Mouse (Mus musculus) CD4-positive, CD25-positive, alpha-beta regulatory T cell, adult 9 weeks (primary cell): Measurements from ENCODE around the gene AB124611. TPM values are rescaled to one million over a fixed set of nuclear protein-coding genes. Genes with fewer than 3 reads are reported as not detected.

Experiments
- polyA plus RNA-seq: library from polyadenylated mRNA; unstranded; fragments of 100-300 nt; shearing (Covaris generic); gene quantifications from one replicate; pipeline ENCODE4 v1.2.1, GENCODE M21; 2017

AB124611 gene
- 45.4 TPM for polyA plus RNA-seq

DNA sequence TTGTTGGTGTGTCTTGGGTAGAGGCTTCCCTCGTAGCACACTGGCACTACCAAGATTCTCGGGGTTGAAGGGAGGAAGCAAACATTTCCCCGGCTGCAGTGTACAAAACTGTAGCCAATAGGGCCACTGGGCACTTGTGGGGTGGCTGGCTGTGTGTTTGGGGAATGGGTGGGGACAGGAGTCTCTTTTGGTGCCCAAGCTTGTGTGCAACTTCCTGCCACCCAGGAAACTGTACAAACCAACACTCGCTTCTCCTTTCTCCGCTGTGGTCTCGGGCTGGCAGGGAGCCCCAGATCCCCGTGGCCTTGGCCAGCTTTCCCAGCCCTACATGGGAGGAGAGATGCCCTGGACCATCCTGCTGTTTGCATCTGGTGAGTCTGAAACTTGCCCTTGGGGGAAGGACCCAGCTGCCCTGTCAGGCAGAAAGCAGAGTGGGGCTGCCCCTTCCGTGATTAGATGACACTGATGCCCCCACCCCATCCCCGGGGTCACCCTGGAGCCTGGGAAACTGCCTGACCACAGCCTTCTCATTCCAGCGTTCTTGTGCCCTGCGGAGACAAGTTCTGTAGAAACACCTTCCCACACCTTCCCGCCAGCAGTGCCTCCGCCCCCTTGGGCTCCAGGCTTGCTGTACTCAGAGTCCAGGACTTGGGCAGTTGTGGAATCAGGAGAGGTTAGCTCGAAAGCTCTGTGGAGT lies at the start of gene AB124611:
Gene AB124611 (plus strand): TSS at position 240 of the 697 bp plus-strand sequence.

DNA sequence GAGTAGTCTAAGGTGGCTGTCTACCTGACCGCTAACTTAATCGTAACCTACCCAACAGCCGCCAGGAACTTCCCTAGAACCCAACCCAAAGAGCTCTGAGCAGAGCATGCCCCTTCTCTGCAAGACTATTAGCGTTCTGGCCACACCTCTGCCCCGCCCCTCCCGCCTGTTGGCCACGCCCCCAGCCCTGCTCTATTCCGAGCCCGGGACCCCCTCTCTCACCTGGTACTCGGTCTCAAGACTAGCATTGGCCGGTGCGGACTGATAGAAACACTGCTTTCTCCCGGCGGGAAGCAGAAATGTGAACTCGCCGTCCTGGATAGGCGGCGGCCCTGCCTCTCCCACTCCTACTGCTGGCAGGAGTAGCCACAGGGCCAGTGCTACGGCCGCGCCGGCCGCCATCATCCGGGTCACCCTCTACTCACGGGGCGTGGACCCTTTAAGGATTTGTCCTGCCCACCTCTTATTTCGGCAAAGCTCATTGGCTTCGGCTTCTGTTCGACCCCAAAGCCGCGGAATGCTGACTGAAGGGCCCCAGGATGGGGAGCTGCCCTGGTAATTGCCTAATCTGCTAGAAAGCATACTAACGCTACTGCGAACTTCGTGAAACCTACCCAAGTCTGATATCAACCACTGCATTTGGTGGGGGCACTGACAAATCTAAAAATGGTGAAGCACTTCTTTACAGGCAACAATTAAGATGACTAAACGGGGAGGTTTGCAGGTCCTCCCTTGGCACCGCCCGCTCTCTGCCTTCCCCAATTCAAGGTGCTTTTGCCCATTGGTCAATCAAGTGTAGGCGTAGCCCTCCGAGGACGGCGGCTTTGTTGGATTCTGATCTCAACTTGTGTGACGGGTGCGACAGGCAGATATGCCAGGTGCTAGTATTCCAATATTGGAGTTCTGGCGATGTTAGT lies 15.9 kb upstream of the AB124611 start, which contains the start of gene Tmed1:
Gene Tmed1 (minus strand): TSS at position 481 of the 917 bp plus-strand sequence.

DNA sequence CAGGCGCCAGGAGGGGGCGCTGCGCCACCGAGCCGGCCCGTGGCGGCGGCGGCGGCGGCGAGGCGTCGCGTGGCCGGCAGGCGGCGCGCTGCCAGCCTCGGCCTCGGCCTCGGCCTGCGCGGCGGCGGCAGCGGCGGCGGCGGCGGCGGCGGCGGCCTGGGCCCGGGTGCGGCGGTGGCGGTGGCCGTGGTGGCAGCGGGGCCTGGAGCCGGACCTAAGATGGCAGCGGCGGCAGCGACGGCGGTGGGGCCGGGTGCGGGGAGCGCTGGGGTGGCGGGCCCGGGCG lies 20.8 kb downstream of the AB124611 start, which contains the start of gene Carm1:
Gene Carm1 (plus strand): TSS at position 106 of the 286 bp plus-strand sequence.

DNA sequence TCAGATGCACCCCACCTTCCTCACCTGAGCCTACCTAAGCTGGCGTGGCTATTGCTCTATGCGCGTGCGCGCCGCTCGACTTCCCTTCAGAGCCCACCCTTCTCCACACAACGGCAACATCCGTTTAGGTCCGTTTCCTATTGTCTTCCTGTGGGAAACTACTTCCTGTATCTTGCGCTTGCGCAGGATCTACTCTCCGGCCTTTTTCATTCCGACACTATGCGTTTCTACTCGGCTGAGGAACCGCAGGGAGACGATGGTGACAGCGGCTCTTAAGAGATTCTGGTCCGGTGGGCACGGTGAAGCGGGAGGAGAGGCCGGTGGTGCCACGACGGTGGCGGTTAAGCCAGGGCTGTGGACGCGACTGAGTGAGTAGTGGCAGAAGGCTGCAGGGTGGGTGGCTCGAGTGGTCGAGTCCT lies 66.7 kb downstream of the AB124611 start, which contains the start of the genes Timm29 and Yipf2:
Gene Timm29 (plus strand): TSS at position 20 of the 419 bp plus-strand sequence.
Gene Yipf2 (minus strand): TSS at position 126 of the 419 bp plus-strand sequence.

Other genes starting within 250 kb of the AB124611 start
- gene Kri1, start 238.2 kb upstream of the AB124611 start, polyA plus RNA-seq: 49.2 TPM
- 152 TPM for gene Cdkn2d, start 234.8 kb upstream of the AB124611 start, polyA plus RNA-seq
- 2.4 TPM for gene Ap1m2, start 213.8 kb upstream of the AB124611 start, polyA plus RNA-seq
- gene Slc44a2, start 205.5 kb upstream of the AB124611 start, polyA plus RNA-seq: 608 TPM
- 70.8 TPM for gene Ilf3, start 158.3 kb upstream of the AB124611 start, polyA plus RNA-seq
- gene Qtrt1, start 114.3 kb upstream of the AB124611 start, polyA plus RNA-seq: 45.8 TPM
- gene Dnm2, start 101.3 kb upstream of the AB124611 start, polyA plus RNA-seq: 262 TPM
- gene Tmed1, start 15.9 kb upstream of the AB124611 start, polyA plus RNA-seq: 7.2 TPM
- gene Carm1, start 20.7 kb downstream of the AB124611 start, polyA plus RNA-seq: 10.4 TPM
- 1.6 TPM for gene Timm29, start 66.5 kb downstream of the AB124611 start, polyA plus RNA-seq
- gene Yipf2, start 66.7 kb downstream of the AB124611 start, polyA plus RNA-seq: 32.9 TPM
- gene Smarca4, start 90.0 kb downstream of the AB124611 start, polyA plus RNA-seq: 68.0 TPM
- gene Ldlr, start 197.3 kb downstream of the AB124611 start, polyA plus RNA-seq: 43.4 TPM
- gene Spc24, start 234.1 kb downstream of the AB124611 start, polyA plus RNA-seq: 5.5 TPM